Comparison of ENCODE assay signal across 25 mouse cellular contexts in the genomic region with DNA sequence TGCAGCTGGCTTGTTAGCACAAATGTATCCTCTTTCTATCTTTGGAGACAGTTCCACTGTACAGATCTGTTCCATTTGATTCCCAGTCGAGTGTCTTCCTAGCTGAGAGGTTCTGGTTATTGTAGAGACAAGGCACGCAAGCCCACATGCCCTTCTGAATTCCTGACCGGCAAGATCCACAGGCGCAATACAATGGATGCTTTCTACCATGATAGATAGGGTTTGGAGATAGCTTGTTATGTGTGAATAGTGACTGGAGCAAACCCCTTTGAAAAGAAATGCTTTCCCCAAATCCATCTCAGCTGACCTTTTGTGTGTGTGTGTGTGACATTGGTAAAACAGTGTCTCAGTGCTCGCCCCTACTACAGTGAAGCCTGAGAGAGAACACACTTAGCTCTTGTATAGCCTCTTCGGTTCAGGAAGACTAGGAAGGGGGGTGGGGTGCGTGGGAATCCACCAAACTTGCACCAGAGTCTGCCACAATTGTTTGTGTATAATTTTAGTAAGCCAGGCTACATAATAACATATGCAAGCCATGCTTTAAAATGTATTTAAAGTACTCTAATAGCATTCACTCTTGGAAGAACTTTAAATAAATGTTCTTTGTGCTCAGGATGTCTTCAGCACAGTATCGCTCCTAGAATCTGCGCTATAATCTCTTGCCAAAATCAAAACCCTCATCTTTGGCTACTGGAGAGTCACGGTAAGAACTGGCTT. TPM values are rescaled to one million over a fixed set of nuclear protein-coding genes. Genes with fewer than 3 reads are reported as not detected.
A peak's percentile ranks its signal among the peaks of the same experiment; 100 is the strongest.
DNase-seq lines count a peak whose midpoint lies in the region; ATAC-seq lines count a peak whose summit lies in the region.
"Had no signal": no experiment of that assay in that cellular context is flagged by ENCODE, and none has a peak within 500 bp of the region (broad histone marks: within the 10 kb centered on the region; RNA-seq: fewer than 3 reads in every experiment).

No protein-coding gene starts in this region.

- 57% methylated on average over 10 of the region's 10 CpGs for WGBS in neural tube, embryonic 11.5 days

- 0 out of 2 replicates have a peak overlapping the region, but pooled peaks have one; percentile 20 for H3K27ac ChIP-seq in neural tube, embryonic 11.5 days (ENCODE audit: low read depth, low read length)
- H3K27ac ChIP-seq: kidney, postnatal 0 days; liver, embryonic 14.5 days; macrophage had no signal

- no peak overlapping the region for H3K4me2 ChIP-seq in neural tube, embryonic 11.5 days (ENCODE audit: low read depth)

- H3K36me3 ChIP-seq in neural tube, embryonic 11.5 days (ENCODE audit: control insufficient read depth, insufficient read depth, low read length): no peaks in the 10 kb centered on the region

- no peaks in the 10 kb centered on the region for H3K27me3 ChIP-seq in neural tube, embryonic 11.5 days (ENCODE audit: control insufficient read depth, insufficient read depth, low read length)

- H3K9me3 ChIP-seq in neural tube, embryonic 11.5 days (ENCODE audit: control insufficient read depth, low read length): no peaks in the 10 kb centered on the region

- H3K4me1 ChIP-seq in neural tube, embryonic 11.5 days (ENCODE audit: control insufficient read depth, insufficient read depth, low read length): 0 out of 2 replicates have a peak, but pooled peaks cover 3% of the 10 kb centered on the region

- no peak overlapping the region for H3K4me3 ChIP-seq in neural tube, embryonic 11.5 days (ENCODE audit: low read depth, low read length)

- no peak overlapping the region for H3K9ac ChIP-seq in neural tube, embryonic 11.5 days (ENCODE audit: low read length)
- H3K9ac ChIP-seq: liver, embryonic 14.5 days had no signal

- no peak for DNase-seq in frontal cortex, postnatal 10 days (ENCODE audit: low spot score in 2 of 2)
- DNase-seq in neural tube, embryonic 11.5 days (ENCODE audit: low spot score): no peak
- DNase-seq in neural tube, embryonic 10.5 days (ENCODE audit: extremely low spot score, low spot score): no peak
- peak; percentile 40 for DNase-seq in retina, embryonic 14.5 days (ENCODE audit: low spot score)
- no peak for DNase-seq in adrenal gland, adult (ENCODE audit: inconsistent age in 2 of 2, low spot score in 1 of 2)
- DNase-seq: adrenal gland, postnatal 10 days; B cell, adult 2 months; cerebellum, adult 11-12 months; cerebellum, postnatal 10 days; gastrocnemius, postnatal 14 days; heart, postnatal 36 days; kidney, adult 8-10 months; layer of hippocampus, postnatal 36 days; liver; lung, adult 2 months; lung, postnatal 10 days; midbrain, embryonic 14.5 days; thymus, postnatal 4 days had no signal

- ATAC-seq in frontal cortex, adult (ENCODE audit: low TSS enrichment): peak; percentile 9; the same call in 1 of the 2 replicates
- no peak for ATAC-seq in neural tube, embryonic 11.5 days (ENCODE audit: insufficient read depth, low FRiP score, low TSS enrichment)
- ATAC-seq: activated CD4-positive, CD25-positive, alpha-beta regulatory T cell, adult 4 months; forebrain, embryonic 16.5 days; intestine, embryonic 16.5 days had no signal

RNA-seq across cellular contexts. Expression of a gene that starts 4.7 kb away (rescaled TPM):
- polyA plus RNA-seq in neural tube, embryonic 11.5 days (2014; fragmentation: Nextera tagmentation; extraction: Ambion mirVana): 33.3 and 35.6 TPM in 2 replicates

RNA-seq across cellular contexts. Expression of a gene that starts 39.2 kb away (rescaled TPM):
- polyA plus RNA-seq in neural tube, embryonic 11.5 days (2014; fragmentation: Nextera tagmentation; extraction: Ambion mirVana): 1.2 and 2.5 TPM in 2 replicates
- polyA plus RNA-seq: macrophage had no signal
